In genomic region chr2:174445018-174445417, GRCm38 (mm10) we compare ENCODE assay signal across 25 mouse cellular contexts. TPM values are rescaled to one million over a fixed set of nuclear protein-coding genes. Genes with fewer than 3 reads are reported as not detected.
A peak's percentile ranks its signal among the peaks of the same experiment; 100 is the strongest.
DNase-seq lines count a peak whose midpoint lies in the region; ATAC-seq and TF ChIP-seq lines count a peak whose summit lies in the region.
"Had no signal": no experiment of that assay in that cellular context is flagged by ENCODE, and none has a peak within 500 bp of the region (broad histone marks: within the 10 kb centered on the region; RNA-seq: fewer than 3 reads in every experiment).

No protein-coding gene starts in this region.

- no peak overlapping the region for H3K4me2 ChIP-seq in midbrain, embryonic 11.5 days
- no peak overlapping the region for H3K4me2 ChIP-seq in midbrain, embryonic 13.5 days (replicated peaks)
- H3K4me2 ChIP-seq in CH12.LX (ENCODE audit: insufficient read depth, low read depth, poor library complexity, severe bottlenecking), result 0 out of 2 replicates have a peak overlapping the region, but pooled peaks have one; percentile 33
- no peak overlapping the region for H3K4me2 ChIP-seq in forebrain, embryonic 14.5 days (ENCODE audit: low read length)
- H3K4me2 ChIP-seq: embryonic facial prominence, embryonic 12.5 days; forebrain, embryonic 13.5 days had no signal

- dilution Hi-C loops in CH12.LX (cut with MboI; ENCODE audit: extremely low pct_ligation_motif_present, extremely low pct_unique_long_range_greater_than_20kb, low sequenced_read_pairs), result no loop called here

- no peak overlapping the region for H3K27ac ChIP-seq in midbrain, embryonic 11.5 days (ENCODE audit: low read depth, low read length)
- no peak overlapping the region for H3K27ac ChIP-seq in midbrain, embryonic 13.5 days
- no peak overlapping the region for H3K27ac ChIP-seq in CH12.LX (ENCODE audit: insufficient read depth, low read depth)
- no peak overlapping the region for H3K27ac ChIP-seq in forebrain, embryonic 14.5 days (ENCODE audit: low read depth, low read length)
- H3K27ac ChIP-seq: embryonic facial prominence, embryonic 10.5 days; embryonic facial prominence, embryonic 12.5 days; forebrain, embryonic 13.5 days had no signal

- H3K79me2 ChIP-seq in CH12.LX (replicated peaks; ENCODE audit: control insufficient read depth, extremely low read depth, insufficient read depth, poor library complexity, severe bottlenecking), result no peaks in the 10 kb centered on the region

- ATAC-seq in midbrain, embryonic 11.5 days (ENCODE audit: low FRiP score), result no peak
- no peak for ATAC-seq in midbrain, embryonic 13.5 days
- ATAC-seq in forebrain, embryonic 14.5 days, result no peak
- ATAC-seq: activated CD4-positive, CD25-positive, alpha-beta regulatory T cell, adult 4 months; CD4-positive, CD25-positive, alpha-beta regulatory T cell, adult 4 months; forebrain, embryonic 13.5 days; forebrain, embryonic 16.5 days; Patski had no signal

- no peaks in the 10 kb centered on the region for H3K27me3 ChIP-seq in midbrain, embryonic 11.5 days (ENCODE audit: control insufficient read depth, insufficient read depth, low read length)
- H3K27me3 ChIP-seq in midbrain, embryonic 13.5 days, result no peaks in the 10 kb centered on the region
- peaks cover 1% of the 10 kb centered on the region for H3K27me3 ChIP-seq in CH12.LX (replicated peaks)
- H3K27me3 ChIP-seq in forebrain, embryonic 14.5 days (replicated peaks; ENCODE audit: control insufficient read depth, insufficient read depth, low read length), result no peaks in the 10 kb centered on the region
- H3K27me3 ChIP-seq: embryonic facial prominence, embryonic 12.5 days; forebrain, embryonic 13.5 days; Patski had no signal

- no peaks in the 10 kb centered on the region for H3K9me3 ChIP-seq in midbrain, embryonic 11.5 days (ENCODE audit: control insufficient read depth, low read length)
- H3K9me3 ChIP-seq in midbrain, embryonic 13.5 days, result no peaks in the 10 kb centered on the region
- no peaks in the 10 kb centered on the region for H3K9me3 ChIP-seq in CH12.LX (replicated peaks; ENCODE audit: low read length)
- no peaks in the 10 kb centered on the region for H3K9me3 ChIP-seq in forebrain, embryonic 14.5 days (replicated peaks; ENCODE audit: control insufficient read depth, low read length)
- H3K9me3 ChIP-seq: embryonic facial prominence, embryonic 10.5 days; embryonic facial prominence, embryonic 12.5 days; forebrain, embryonic 13.5 days; G1E had no signal

- TF ChIP-seq CTCF in CH12.LX (conservative IDR thresholded peaks at IDR 0.05 in 1 of 2, IDR thresholded peaks at IDR 0.05 in 1 of 2; ENCODE audit: low read depth in 2 of 2, low read length in 2 of 2), result no peak

- no peaks in the 10 kb centered on the region for H3K36me3 ChIP-seq in midbrain, embryonic 11.5 days (ENCODE audit: control insufficient read depth, insufficient read depth, low read length)
- no peaks in the 10 kb centered on the region for H3K36me3 ChIP-seq in midbrain, embryonic 13.5 days
- H3K36me3 ChIP-seq in CH12.LX (replicated peaks in 1 of 2; ENCODE audit: control insufficient read depth in 1 of 2, insufficient read depth in 1 of 2, low read length in 1 of 2), result no peaks in the 10 kb centered on the region
- no peaks in the 10 kb centered on the region for H3K36me3 ChIP-seq in forebrain, embryonic 14.5 days (ENCODE audit: control insufficient read depth, insufficient read depth, low read length)
- H3K36me3 ChIP-seq: embryonic facial prominence, embryonic 10.5 days; embryonic facial prominence, embryonic 12.5 days; G1E had no signal

- H3K4me3 ChIP-seq in midbrain, embryonic 11.5 days (ENCODE audit: low read depth, low read length), result no peak overlapping the region
- no peak overlapping the region for H3K4me3 ChIP-seq in midbrain, embryonic 13.5 days (replicated peaks)
- H3K4me3 ChIP-seq in CH12.LX (replicated peaks in 1 of 3; ENCODE audit: low read depth in 2 of 3, low read length in 2 of 3, poor library complexity in 1 of 3), result no peak overlapping the region
- H3K4me3 ChIP-seq in forebrain, embryonic 14.5 days (ENCODE audit: low read depth, low read length), result no peak overlapping the region
- H3K4me3 ChIP-seq: embryonic facial prominence, embryonic 10.5 days; embryonic facial prominence, embryonic 12.5 days; forebrain, embryonic 13.5 days had no signal

- H3K4me1 ChIP-seq in midbrain, embryonic 11.5 days (ENCODE audit: control insufficient read depth, insufficient read depth, low read length), result peaks cover 3% of the 10 kb centered on the region; the same call in 1 of the 2 replicates
- H3K4me1 ChIP-seq in midbrain, embryonic 13.5 days (replicated peaks), result no peaks in the 10 kb centered on the region
- H3K4me1 ChIP-seq in CH12.LX (ENCODE audit: control insufficient read depth in 1 of 2, insufficient read depth in 2 of 2), result peaks cover 24 to 41% of the 10 kb centered on the region in 2 experiments
- no peaks in the 10 kb centered on the region for H3K4me1 ChIP-seq in forebrain, embryonic 14.5 days (ENCODE audit: control insufficient read depth, insufficient read depth, low read length)

- TF ChIP-seq EP300 in CH12.LX (IDR thresholded peaks at IDR 0.05; ENCODE audit: low read length), result peak; percentile 66

- no peak for TF ChIP-seq POLR2A in CH12.LX (IDR thresholded peaks at IDR 0.05; ENCODE audit: low read depth, low read length)

- TF ChIP-seq RAD21 in CH12.LX (IDR thresholded peaks at IDR 0.05; ENCODE audit: low read depth, low read length), result no peak

- H3K9ac ChIP-seq in midbrain, embryonic 11.5 days (ENCODE audit: low read length), result no peak overlapping the region
- no peak overlapping the region for H3K9ac ChIP-seq in midbrain, embryonic 13.5 days (replicated peaks)
- H3K9ac ChIP-seq in CH12.LX (ENCODE audit: insufficient read depth, low read depth), result no peak overlapping the region
- no peak overlapping the region for H3K9ac ChIP-seq in forebrain, embryonic 14.5 days (ENCODE audit: low read length)
- H3K9ac ChIP-seq: embryonic facial prominence, embryonic 12.5 days; forebrain, embryonic 13.5 days had no signal

- in situ Hi-C loops in CH12.LX (cut with MboI; ENCODE audit: low pct_ligation_motif_present, low pct_unique_long_range_greater_than_20kb, low sequenced_read_pairs), result no loop called here

- peak; percentile 57 for DNase-seq in midbrain, embryonic 11.5 days (ENCODE audit: low spot score, missing footprints)
- DNase-seq in CH12.LX (ENCODE audit: extremely low read depth) (no peak), NIH3T3 (ENCODE audit: low read depth) (peak; percentile 5)
- no peak for DNase-seq in kidney, adult 8-10 months
- DNase-seq in forebrain, embryonic 14.5 days (ENCODE audit: low spot score), result no peak
- DNase-seq in right cerebral cortex, postnatal 14 days, result no peak
- DNase-seq: adrenal gland, adult 8-10 months; adrenal gland, postnatal 14 days; adrenal gland, postnatal 36 days; cerebellum, adult 11-12 months; cerebellum, adult 2 months; cerebellum, adult 9-10 months; cerebellum, postnatal 10 days; cerebellum, postnatal 25 days had no signal

- WGBS in midbrain, embryonic 11.5 days, result 83% methylated on average over 6 of the region's 6 CpGs
- 80% methylated on average over 6 of the region's 6 CpGs for WGBS in midbrain, embryonic 13.5 days
- WGBS in forebrain, embryonic 14.5 days, result 77% methylated on average over 6 of the region's 6 CpGs

TF ChIP-seq in CH12.LX, 34 proteins besides CTCF, POLR2A, EP300 and RAD21 (continues in another document):
- TF ChIP-seq MAX (IDR thresholded peaks at IDR 0.05; ENCODE audit: low read length) (no peak), TCF12 (IDR thresholded peaks at IDR 0.05; ENCODE audit: low read depth, low read length) (no peak), UBTF (IDR thresholded peaks at IDR 0.05; ENCODE audit: low read depth, low read length) (no peak), ZNF384 (IDR thresholded peaks at IDR 0.05; ENCODE audit: low read depth, low read length) (no peak), MAZ (IDR thresholded peaks at IDR 0.05; ENCODE audit: low read depth, low read length) (no peak)

RNA-seq across cellular contexts. Expression of gene Tubb1, which starts 5.5 kb away (rescaled TPM):
- 5.3 and 6.8 TPM in 2 replicates for polyA plus RNA-seq in midbrain, embryonic 11.5 days (2014; fragmentation: Nextera tagmentation; extraction: Ambion mirVana)
- 0.98 and 1.5 TPM in 2 replicates for polyA plus RNA-seq in midbrain, embryonic 13.5 days (2015; fragmentation: Nextera tagmentation; extraction: Ambion mirVana)
- not detected in 2 replicates for total RNA-seq in CH12.LX (2012; rRNA removed)
- not detected in 2 replicates for total RNA-seq in CH12.LX (2014; rRNA removed)
- not detected in 2 replicates for polyA plus RNA-seq in CH12.LX (2012; ENCODE audit: insufficient read length, low read depth)
- polyA plus RNA-seq in forebrain, embryonic 14.5 days (2014; fragmentation: Nextera tagmentation; extraction: Ambion mirVana), result 0.72 and 1.1 TPM in 2 replicates
- polyA plus RNA-seq: CD4-positive, CD25-positive, alpha-beta regulatory T cell, adult 4 months; cortical plate, adult 2 months; frontal cortex, adult 2 months; G1E; Patski had no signal

RNA-seq across cellular contexts. Expression of gene Ctsz, which starts 6.2 kb away (rescaled TPM):
- 93.7 and 102 TPM in 2 replicates for polyA plus RNA-seq in midbrain, embryonic 11.5 days (2014; fragmentation: Nextera tagmentation; extraction: Ambion mirVana)
- 66.1 and 74.5 TPM in 2 replicates for polyA plus RNA-seq in midbrain, embryonic 13.5 days (2015; fragmentation: Nextera tagmentation; extraction: Ambion mirVana)
- total RNA-seq in CH12.LX (2012; rRNA removed) (417 and 423 TPM in 2 replicates), CH12.LX (2014; rRNA removed) (135 and 141 TPM in 2 replicates)
- 219 and 264 TPM in 2 replicates for polyA plus RNA-seq in CH12.LX (2012; ENCODE audit: insufficient read length, low read depth)
- 86.7 and 94.1 TPM in 2 replicates for polyA plus RNA-seq in forebrain, embryonic 14.5 days (2014; fragmentation: Nextera tagmentation; extraction: Ambion mirVana)

RNA-seq across cellular contexts. Expression of gene Atp5e, which starts 18.9 kb away (rescaled TPM):
- polyA plus RNA-seq in midbrain, embryonic 11.5 days (2014; fragmentation: Nextera tagmentation; extraction: Ambion mirVana), result 694 and 705 TPM in 2 replicates
- 768 and 784 TPM in 2 replicates for polyA plus RNA-seq in midbrain, embryonic 13.5 days (2015; fragmentation: Nextera tagmentation; extraction: Ambion mirVana)
- total RNA-seq in CH12.LX (2012; rRNA removed), result 699 and 716 TPM in 2 replicates
- total RNA-seq in CH12.LX (2014; rRNA removed), result 664 and 673 TPM in 2 replicates
- polyA plus RNA-seq in CH12.LX (2012; ENCODE audit: insufficient read length, low read depth), result 251 and 338 TPM in 2 replicates
- 664 and 832 TPM in 2 replicates for polyA plus RNA-seq in forebrain, embryonic 14.5 days (2014; fragmentation: Nextera tagmentation; extraction: Ambion mirVana)

RNA-seq across cellular contexts. Expression of gene Prelid3b, which starts 27.9 kb away (rescaled TPM):
- polyA plus RNA-seq in midbrain, embryonic 11.5 days (2014; fragmentation: Nextera tagmentation; extraction: Ambion mirVana), result 129 and 130 TPM in 2 replicates
- polyA plus RNA-seq in midbrain, embryonic 13.5 days (2015; fragmentation: Nextera tagmentation; extraction: Ambion mirVana), result 108 and 115 TPM in 2 replicates
- total RNA-seq in CH12.LX (2012; rRNA removed) (90.3 and 123 TPM in 2 replicates), CH12.LX (2014; rRNA removed) (187 TPM in 2 replicates)
- polyA plus RNA-seq in CH12.LX (2012; ENCODE audit: insufficient read length, low read depth), result 179 TPM in 2 replicates
- 128 and 133 TPM in 2 replicates for polyA plus RNA-seq in forebrain, embryonic 14.5 days (2014; fragmentation: Nextera tagmentation; extraction: Ambion mirVana)

RNA-seq across cellular contexts. Expression of gene Nelfcd, which starts 29.4 kb away (rescaled TPM):
- 163 and 164 TPM in 2 replicates for polyA plus RNA-seq in midbrain, embryonic 11.5 days (2014; fragmentation: Nextera tagmentation; extraction: Ambion mirVana)
- 123 and 136 TPM in 2 replicates for polyA plus RNA-seq in midbrain, embryonic 13.5 days (2015; fragmentation: Nextera tagmentation; extraction: Ambion mirVana)
- total RNA-seq in CH12.LX (2012; rRNA removed) (44.6 and 45.2 TPM in 2 replicates), CH12.LX (2014; rRNA removed) (39.1 and 41.5 TPM in 2 replicates)
- polyA plus RNA-seq in CH12.LX (2012; ENCODE audit: insufficient read length, low read depth), result 50.5 and 52.3 TPM in 2 replicates
- 111 and 115 TPM in 2 replicates for polyA plus RNA-seq in forebrain, embryonic 14.5 days (2014; fragmentation: Nextera tagmentation; extraction: Ambion mirVana)

Comparison
In these comparisons a context has a peak if more than half of its experiments do, and no peak if none do; other contexts are left out.
1. DNase-seq: peak in midbrain, embryonic 11.5 days (single experiment) and NIH3T3 (single experiment); none in CH12.LX (single experiment), kidney, adult 8-10 months (0 of 2), forebrain, embryonic 14.5 days (single experiment) and right cerebral cortex, postnatal 14 days (single experiment).